Mouse (Mus musculus) stomach, embryonic 16.5 days (tissue): ENCODE results near the gene Inhbc. TPM values are rescaled to one million over a fixed set of nuclear protein-coding genes. Genes with fewer than 3 reads are reported as not detected.
A peak's percentile ranks its signal among the peaks of the same experiment; 100 is the strongest.

Experiments used
- ATAC-seq: fragments of 200-750 bp; cut with Nextera tagmentation; 2 replicates; pipeline ENCODE4 v1.8.0; 2017; ENCODE audit warnings: moderate number of reproducible peaks, moderate TSS enrichment; ENCODE audit not compliant: insufficient read depth, low FRiP score
- H3K27ac ChIP-seq: fragments of 300-500 bp; sonication (generic); 2 replicates; pipeline ENCODE4 v1.5.1; 2014; ENCODE audit warnings: low read length
- H3K27me3 ChIP-seq: fragments of 300-500 bp; sonication (generic); 2 replicates; pipeline ENCODE4 v1.6.1; 2014; ENCODE audit warnings: low read length, control low read depth, mixed read lengths; ENCODE audit not compliant: control insufficient read depth, insufficient read depth
- H3K36me3 ChIP-seq: fragments of 300-500 bp; sonication (generic); 2 replicates; pipeline ENCODE4 v1.6.1; 2014; ENCODE audit warnings: low read length; ENCODE audit not compliant: control insufficient read depth, insufficient read depth
- H3K4me1 ChIP-seq: fragments of 300-500 bp; sonication (generic); 2 replicates; pipeline ENCODE4 v1.6.1; 2014; ENCODE audit warnings: low read length, control low read depth, mixed read lengths; ENCODE audit not compliant: control insufficient read depth, insufficient read depth
- H3K4me2 ChIP-seq: fragments of 300-500 bp; sonication (generic); 2 replicates; pipeline ENCODE4 v1.6.1; 2014; ENCODE audit warnings: low read depth, low read length, mixed read lengths
- H3K4me3 ChIP-seq: fragments of 300-500 bp; sonication (generic); replicated peaks from 2 replicates; pipeline ENCODE4 v1.5.1; 2014; ENCODE audit warnings: mild to moderate bottlenecking, low read length
- H3K9ac ChIP-seq: fragments of 300-500 bp; sonication (generic); 2 replicates; pipeline ENCODE4 v1.6.1; 2014; ENCODE audit warnings: low read length
- H3K9me3 ChIP-seq: fragments of 300-500 bp; sonication (generic); replicated peaks from 2 replicates; pipeline ENCODE4 v1.6.1; 2016; ENCODE audit warnings: low read length, control low read depth; ENCODE audit not compliant: control insufficient read depth
- WGBS: fragments of 180-500 bp; shearing (Covaris S2); extraction: QIAGEN DNeasy Blood & Tissue Kit; methylation state at CpG from one replicate; pipeline ENCODE4 v1.1.7; 2014; 5-methylcytosine and 5-hydroxymethylcytosine counted together
- polyA plus RNA-seq: library from polyadenylated mRNA; unstranded; fragments of >200 nt; fragmentation: Nextera tagmentation; extraction: Ambion mirVana; gene quantifications from 2 replicates; pipeline ENCODE4 v1.2.1, GENCODE M21; 2015

Gene Inhbc
- 0.15 and 0.27 TPM in 2 replicates for polyA plus RNA-seq

- WGBS = 66% methylated on average over 22 of the region's 22 CpGs
- Histone ChIP-seq H3K4me2 (no peak within 1 kb of the TSS), H3K9me3 (no peaks in the 10 kb centered on the region), H3K27ac (no peak within 1 kb of the TSS), H3K4me3 (no peak within 1 kb of the TSS), H3K27me3 (no peaks in the 10 kb centered on the region), H3K36me3 (no peaks in the 10 kb centered on the region), H3K4me1 (no peaks in the 10 kb centered on the region), H3K9ac (no peak within 1 kb of the TSS)
- no peak for ATAC-seq
Measured at GRCm38 (mm10) chr10:127369834-127370820, at the start of gene Inhbc. Gene Inhbc, minus strand, starts transcription at chr10:127370431.

GRCm38 (mm10) chr10:127414141-127414540, 43.9 kb upstream of the Inhbc start:
- H3K9me3 ChIP-seq = no peaks in the 10 kb centered on the region
- H3K9ac ChIP-seq = no peak overlapping the region
- H3K27ac ChIP-seq = no peak overlapping the region
- H3K36me3 ChIP-seq = no peaks in the 10 kb centered on the region
- H3K4me2 ChIP-seq = no peak overlapping the region
- peaks cover 14% of the 10 kb centered on the region for H3K4me1 ChIP-seq
- H3K4me3 ChIP-seq = no peak overlapping the region
- ATAC-seq = no peak
- WGBS = 79% methylated on average over 3 of the region's 3 CpGs
- H3K27me3 ChIP-seq = no peaks in the 10 kb centered on the region

- Histone ChIP-seq H3K4me1 (peaks cover 14% of the 10 kb centered on the region), H3K27me3 (no peaks in the 10 kb centered on the region), H3K4me2 (no peak overlapping the region), H3K9ac (no peak overlapping the region), H3K4me3 (no peak overlapping the region), H3K9me3 (no peaks in the 10 kb centered on the region), H3K27ac (no peak overlapping the region), H3K36me3 (no peaks in the 10 kb centered on the region)
- no peak for ATAC-seq
- 51% methylated on average over 1 of the region's 1 CpGs for WGBS
Measured at GRCm38 (mm10) chr10:127413585-127413984, 43.4 kb upstream of the Inhbc start.

- no peaks in the 10 kb centered on the region for H3K36me3 ChIP-seq
- H3K9ac ChIP-seq = no peak overlapping the region
- peaks cover 14% of the 10 kb centered on the region for H3K4me1 ChIP-seq
- no peak overlapping the region for H3K27ac ChIP-seq
- WGBS = 55% methylated on average over 2 of the region's 2 CpGs
- no peak overlapping the region for H3K4me3 ChIP-seq
- no peak for ATAC-seq
- H3K9me3 ChIP-seq = no peaks in the 10 kb centered on the region
- no peak overlapping the region for H3K4me2 ChIP-seq
- no peaks in the 10 kb centered on the region for H3K27me3 ChIP-seq
Measured at GRCm38 (mm10) chr10:127412776-127413175, 42.5 kb upstream of the Inhbc start.

GRCm38 (mm10) chr10:127412101-127412500, 41.9 kb upstream of the Inhbc start:
- ATAC-seq = no peak
- no peaks in the 10 kb centered on the region for H3K9me3 ChIP-seq
- 42% methylated on average over 5 of the region's 5 CpGs for WGBS

GRCm38 (mm10) chr10:127407391-127407790, 37.2 kb upstream of the Inhbc start:
- H3K4me3 ChIP-seq = no peak overlapping the region
- H3K4me2 ChIP-seq = no peak overlapping the region
- no peaks in the 10 kb centered on the region for H3K9me3 ChIP-seq
- H3K27ac ChIP-seq = no peak overlapping the region; the same call in 1 of the 2 replicates
- 58% methylated on average over 4 of the region's 4 CpGs for WGBS
- peaks cover 13% of the 10 kb centered on the region for H3K4me1 ChIP-seq
- H3K27me3 ChIP-seq = no peaks in the 10 kb centered on the region
- H3K9ac ChIP-seq = no peak overlapping the region
- no peak for ATAC-seq
- H3K36me3 ChIP-seq = no peaks in the 10 kb centered on the region

More at GRCm38 (mm10) chr10:127412101-127412500, 41.9 kb upstream of the Inhbc start:
- H3K36me3 ChIP-seq = no peaks in the 10 kb centered on the region
- H3K4me3 ChIP-seq = no peak overlapping the region
- H3K27ac ChIP-seq = peak overlapping the region; percentile 33; the same call in 1 of the 2 replicates
- peaks cover 14% of the 10 kb centered on the region for H3K4me1 ChIP-seq
- no peak overlapping the region for H3K4me2 ChIP-seq
- H3K9ac ChIP-seq = 0 out of 2 replicates have a peak overlapping the region, but pooled peaks have one; percentile 6
- H3K27me3 ChIP-seq = no peaks in the 10 kb centered on the region

GRCm38 (mm10) chr10:127404701-127405100, 34.5 kb upstream of the Inhbc start:
- H3K9me3 ChIP-seq = no peaks in the 10 kb centered on the region
- 94% methylated on average over 3 of the region's 3 CpGs for WGBS
- no peak overlapping the region for H3K4me3 ChIP-seq
- H3K9ac ChIP-seq = no peak overlapping the region
- H3K27me3 ChIP-seq = no peaks in the 10 kb centered on the region
- H3K27ac ChIP-seq = no peak overlapping the region
- no peak overlapping the region for H3K4me2 ChIP-seq
- no peak for ATAC-seq
- no peaks in the 10 kb centered on the region for H3K4me1 ChIP-seq
- H3K36me3 ChIP-seq = peaks cover 15% of the 10 kb centered on the region

GRCm38 (mm10) chr10:127391774-127392173, 21.5 kb upstream of the Inhbc start:
- H3K4me2 ChIP-seq = no peak overlapping the region
- no peak overlapping the region for H3K4me3 ChIP-seq
- ATAC-seq = no peak
- no peaks in the 10 kb centered on the region for H3K9me3 ChIP-seq
- no peak overlapping the region for H3K9ac ChIP-seq
- 82% methylated on average over 6 of the region's 6 CpGs for WGBS
- no peak overlapping the region for H3K27ac ChIP-seq
- H3K27me3 ChIP-seq = no peaks in the 10 kb centered on the region
- no peaks in the 10 kb centered on the region for H3K36me3 ChIP-seq
- H3K4me1 ChIP-seq = no peaks in the 10 kb centered on the region

- peak overlapping the region; percentile 67 for H3K4me3 ChIP-seq
- H3K4me1 ChIP-seq = peaks cover 7% of the 10 kb centered on the region; the same call in 1 of the 2 replicates
- no peaks in the 10 kb centered on the region for H3K36me3 ChIP-seq
- H3K9ac ChIP-seq = peak overlapping the region; percentile 95
- 47% methylated on average over 2 of the region's 2 CpGs for WGBS
- H3K4me2 ChIP-seq = peak overlapping the region; percentile 64
- H3K9me3 ChIP-seq = no peaks in the 10 kb centered on the region
- H3K27ac ChIP-seq = peak overlapping the region; percentile 91
- no peak for ATAC-seq
- no peaks in the 10 kb centered on the region for H3K27me3 ChIP-seq
Measured at GRCm38 (mm10) chr10:127381743-127382134, 11.5 kb upstream of the Inhbc start.
